Mouse (Mus musculus) ES-Bruce4 (cell line): ENCODE measurements at regions not wholly inside any gene's neighbourhood (a gene's known extent, or its start where the extent isn't known, plus 50 kb on each side); places are given as distances from the start of the nearest gene placed in this dataset.

ENCODE experiments used
- CTCF ChIP-seq: IDR thresholded peaks from one replicate; pipeline ENCODE4 v1.8.1; 2011; ENCODE audit warnings: low read depth, low read length
- EP300 ChIP-seq: IDR thresholded peaks from 2 replicates; pipeline ENCODE4 v1.6.1; 2011; ENCODE audit warnings: low read depth, low read length; ENCODE audit not compliant: insufficient read depth

DNA sequence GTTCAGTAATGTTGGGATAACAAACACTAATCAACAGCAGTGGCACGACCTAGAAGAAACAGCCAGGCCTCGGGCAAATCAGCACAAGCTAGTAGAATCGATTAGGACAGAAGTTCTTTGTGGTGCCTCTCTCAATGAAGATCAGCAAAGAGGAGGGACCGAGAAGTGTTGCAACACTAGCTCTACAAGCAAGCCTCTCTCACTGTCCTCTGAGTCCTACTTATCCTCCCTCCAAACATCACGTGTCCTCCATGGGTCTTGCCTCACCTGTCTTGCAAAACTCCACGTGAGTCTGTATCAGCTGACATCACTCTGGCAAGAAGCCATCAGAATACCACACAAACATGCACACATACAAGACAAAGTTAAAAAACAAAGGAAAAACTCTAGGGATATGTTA is 82.9 kb upstream of the Sipa1l3 start:
- TF ChIP-seq CTCF (no peak), EP300 (no peak)
